Mouse (Mus musculus) adrenal gland, postnatal 36 days (tissue): ENCODE measurements around the gene Dhrs7. TPM values are rescaled to one million over a fixed set of nuclear protein-coding genes. Genes with fewer than 3 reads are reported as not detected.
"Not testable (repeated sequence)": the region's sequence is repeated elsewhere in the genome, so short reads cannot be mapped to it uniquely, and the experiment has no call there.

Experiments
- DNase-seq, 2 experiments: peaks; one replicate each; pipeline ENCODE4 v3.0.0; 2021; ENCODE audit warnings: mixed read lengths in 1 of 2
- long read RNA-seq, 2 experiments: library from polyadenylated mRNA; stranded (forward); transcript quantifications; one replicate each; pipeline ENCODE4 v2.0.0; 2021; ENCODE audit warnings: borderline sequencing depth in 2 of 2
- total RNA-seq, 2 experiments: library from RNA; stranded (reverse); gene quantifications; 2 replicates each; pipeline ENCODE4 v1.2.3; 2021

The Dhrs7 gene
- total RNA-seq, result 100 to 1,000 TPM; 174 to 289 TPM
- long read RNA-seq, experiment 1, transcript Dhrs7-201 (7 exons, 1,385 nt), result major isoform, 397 of 417 reads
- long read RNA-seq, experiment 1, partial matches to known transcripts, result 11 of 417 reads
- long read RNA-seq, experiment 1, other reads (novel, unspliced or antisense), result 9 of 417 reads
- long read RNA-seq, experiment 2, transcript Dhrs7-201 (7 exons, 1,385 nt), result major isoform, 101 of 111 reads
- long read RNA-seq, experiment 2, partial matches to known transcripts, result 7 of 111 reads
- long read RNA-seq, experiment 2, other reads (novel, unspliced or antisense), result 2 of 111 reads

DNA sequence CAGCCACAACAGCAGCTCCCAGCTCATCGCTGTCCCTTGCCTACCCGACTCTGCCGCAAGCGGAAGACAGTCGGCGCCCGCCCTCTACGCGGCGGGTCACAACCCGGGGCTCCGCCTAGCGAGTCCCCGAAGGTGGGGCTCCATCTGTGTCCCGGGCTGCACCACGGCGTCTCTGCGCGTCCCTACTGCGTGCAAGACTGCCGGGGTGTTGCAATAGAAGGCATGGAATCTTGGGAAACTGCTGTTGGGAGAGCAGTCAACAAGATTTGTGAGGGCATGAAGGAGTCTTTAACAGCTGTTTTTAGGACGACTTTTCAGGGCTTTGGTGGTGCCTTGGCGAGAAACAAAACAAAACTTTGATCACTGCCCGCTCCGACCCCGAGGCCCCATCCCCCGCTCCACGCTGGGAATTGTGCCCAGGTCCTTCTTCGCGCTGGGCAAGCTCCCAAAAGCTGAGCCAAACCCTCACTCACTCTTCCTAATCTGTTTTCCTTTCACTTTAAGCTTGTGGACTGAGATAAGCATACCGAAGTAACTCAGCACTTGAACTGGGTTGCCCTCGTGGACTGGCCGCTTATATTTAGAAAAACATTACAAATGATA lies at the start of gene Dhrs7:
Gene Dhrs7, minus strand, starts transcription at position 175 of the 603 bp plus-strand sequence.
- peak; percentile 96 to 97 for DNase-seq

DNA sequence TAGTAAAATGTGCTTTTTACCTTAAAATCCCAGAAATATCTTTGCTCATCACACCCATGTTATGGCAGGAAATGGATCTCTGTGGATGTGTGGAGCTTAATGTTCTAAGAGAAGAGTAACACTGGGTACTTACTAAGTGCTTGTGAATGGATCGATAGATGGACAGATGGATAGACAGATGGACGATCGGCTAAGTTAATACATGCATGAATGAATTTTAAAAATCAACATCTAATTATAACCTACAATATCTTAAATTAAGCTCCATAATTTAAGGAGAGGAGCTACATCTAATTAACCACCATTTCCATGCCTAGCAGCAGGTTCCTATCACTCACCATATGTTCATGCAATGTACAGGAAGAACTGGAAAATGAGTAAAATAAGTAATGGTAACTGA lies 45.3 kb upstream of the Dhrs7 start:
- no peak for DNase-seq

DNA sequence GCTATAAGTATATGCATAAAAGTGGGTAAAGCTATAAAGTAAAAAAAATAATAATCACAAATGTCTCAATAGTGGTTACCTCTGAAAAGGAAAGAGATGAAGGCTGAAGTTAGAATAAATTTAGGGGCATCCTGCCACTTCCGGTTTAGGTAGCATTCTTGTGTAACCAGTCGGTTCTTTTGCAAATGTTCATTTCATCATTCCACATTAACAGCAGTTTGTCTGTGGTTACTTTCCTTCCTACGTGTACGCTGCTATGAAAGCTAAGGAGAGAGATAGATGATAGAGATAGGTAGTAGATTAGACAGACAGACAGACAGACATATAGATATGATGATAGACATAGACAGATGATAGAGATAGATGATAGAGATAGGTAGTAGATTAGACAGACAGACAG lies 39.4 kb upstream of the Dhrs7 start:
- no peak for DNase-seq

DNA sequence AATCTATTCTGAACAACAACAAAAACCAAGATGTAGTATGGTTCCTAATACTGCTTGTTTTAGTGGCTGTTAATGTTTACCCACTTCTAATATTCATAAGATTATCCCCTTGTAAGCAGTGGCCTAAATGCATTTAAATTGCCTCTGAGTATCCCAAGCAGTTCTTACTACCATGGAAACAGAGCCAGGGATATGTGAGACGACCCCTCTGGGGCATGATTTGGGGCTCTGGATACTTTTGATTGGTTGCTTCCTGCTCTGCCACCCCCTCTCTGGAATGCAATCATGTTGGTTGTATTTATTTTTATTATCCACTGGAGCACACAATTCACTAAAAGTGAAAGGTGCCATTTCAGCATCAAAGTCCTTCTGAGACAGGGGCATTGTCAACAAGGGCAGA lies 35.3 kb upstream of the Dhrs7 start:
- no peak for DNase-seq

DNA sequence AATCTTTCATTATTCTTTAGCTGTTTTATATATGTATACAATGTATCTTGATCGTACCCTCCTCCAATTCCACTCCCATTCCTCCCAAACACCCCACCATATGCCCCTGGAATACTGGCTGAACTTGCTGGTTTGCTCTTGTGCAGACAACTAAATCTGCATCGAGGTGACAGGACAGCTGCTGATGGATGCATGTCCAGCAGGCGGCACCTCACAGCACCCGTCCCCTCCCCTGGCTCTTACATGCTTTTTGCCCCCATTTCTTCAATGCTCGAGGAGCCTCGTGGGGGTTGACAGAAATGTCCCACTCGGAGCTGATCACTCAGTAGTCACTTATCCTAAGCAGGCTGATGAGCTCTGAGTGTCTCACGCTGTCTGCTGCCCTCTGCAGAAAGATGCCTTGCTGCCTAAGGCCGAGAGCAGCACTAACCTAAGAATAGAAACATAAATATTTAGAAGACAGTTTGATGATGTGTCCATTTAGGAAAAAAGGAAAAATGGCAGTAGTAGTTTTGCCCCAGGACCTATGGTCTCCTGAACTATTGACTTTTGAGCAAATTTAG lies 30.3 kb upstream of the Dhrs7 start:
- peak; percentile 16 to 42 for DNase-seq

DNA sequence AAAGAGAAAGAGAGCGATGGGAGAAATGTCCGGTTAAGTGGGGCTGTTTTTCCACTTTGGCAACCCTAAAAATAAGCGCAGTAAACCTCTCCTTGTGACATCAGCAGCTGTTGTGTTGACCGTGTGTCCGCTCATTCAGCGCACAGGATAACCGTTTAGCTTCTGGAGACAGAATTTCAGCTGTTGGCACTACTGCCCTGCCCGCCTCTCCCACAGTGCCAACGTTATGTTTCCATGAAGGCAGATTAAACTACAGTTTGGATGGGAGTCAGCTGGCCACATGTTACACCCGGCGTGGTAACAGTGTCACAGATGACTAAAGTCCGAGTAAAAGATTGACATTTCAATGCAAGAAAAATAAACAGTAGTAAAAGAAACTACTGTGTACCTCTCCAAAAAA lies 29.7 kb upstream of the Dhrs7 start:
- DNase-seq, result peak; percentile 31 to 32

DNA sequence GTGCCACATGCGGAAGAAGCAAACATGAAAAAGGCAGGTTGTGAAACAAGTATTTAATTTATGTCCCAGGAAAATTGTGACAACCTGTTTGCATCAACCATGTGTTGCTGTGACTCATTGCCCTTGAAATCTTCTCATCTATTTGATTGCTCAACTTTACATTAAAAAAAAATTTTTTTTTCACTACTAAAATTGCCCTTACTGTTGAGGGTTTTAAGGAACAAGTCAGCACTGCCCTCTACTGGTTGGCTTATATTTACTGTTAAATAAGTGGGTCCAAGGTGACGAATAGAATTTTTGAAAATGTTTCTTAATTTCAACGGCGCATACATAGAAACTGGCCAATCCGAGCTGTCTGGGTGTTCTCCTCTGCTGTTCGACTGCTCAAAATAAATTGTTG lies 29.2 kb upstream of the Dhrs7 start:
- DNase-seq, result peak; percentile 17 to 67

DNA sequence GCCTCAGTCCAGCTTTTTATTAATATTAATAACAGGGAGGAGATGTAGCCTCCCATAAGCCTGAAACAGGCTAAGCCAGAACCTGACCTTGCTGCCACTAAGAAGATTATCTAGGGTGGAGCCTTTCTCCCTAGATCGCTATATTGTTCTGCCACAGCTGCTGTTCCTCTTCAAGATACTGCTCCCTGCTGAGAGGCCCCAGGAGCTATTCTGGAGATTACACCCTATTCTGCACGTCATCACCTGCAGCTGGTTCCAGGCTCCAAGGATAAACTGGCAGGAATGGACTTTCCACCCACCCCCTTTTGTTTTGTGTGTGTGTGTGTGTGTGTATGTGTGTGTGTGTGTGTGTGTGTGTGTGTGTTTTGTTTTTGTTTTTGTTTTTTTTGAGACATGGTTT lies 23.6 kb upstream of the Dhrs7 start:
- not testable (repeated sequence) for DNase-seq

DNA sequence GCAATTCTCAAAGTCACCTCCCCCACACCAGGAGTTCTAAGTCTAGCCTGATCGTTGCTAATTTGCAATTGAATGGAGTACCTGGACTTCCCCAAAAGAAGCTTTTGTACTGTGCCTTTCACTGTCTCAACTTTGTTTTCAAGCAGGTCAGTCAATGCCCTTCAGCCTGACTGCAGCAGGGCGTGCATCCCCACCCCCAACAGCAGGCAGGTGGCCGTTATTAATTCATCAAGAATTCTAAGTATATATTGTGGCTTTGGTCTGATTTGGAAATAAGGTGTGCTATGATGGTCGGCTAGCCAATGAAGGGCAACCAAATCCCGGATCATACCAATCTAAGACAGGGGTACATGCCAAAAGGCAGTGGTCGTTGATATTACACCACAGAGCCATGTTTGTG lies 23.0 kb upstream of the Dhrs7 start:
- DNase-seq, result not testable (repeated sequence)

DNA sequence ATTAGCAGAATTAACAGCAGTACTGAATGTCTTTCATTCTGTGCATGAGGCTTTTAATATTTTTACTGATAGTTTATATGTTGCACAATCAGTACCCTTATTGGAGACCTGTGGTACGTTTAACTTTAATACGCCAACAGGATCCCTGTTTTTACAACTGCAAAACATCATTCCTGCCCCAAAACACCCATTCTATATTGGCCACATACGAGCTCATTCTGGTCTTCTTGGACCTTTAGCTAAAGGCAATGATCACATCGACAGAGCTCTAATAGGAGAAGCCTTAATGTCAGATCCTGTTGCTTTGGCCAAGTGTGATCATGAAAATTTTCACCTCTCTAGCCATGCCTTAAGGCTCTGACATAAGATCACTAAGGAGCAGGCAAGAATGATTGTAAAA lies 21.9 kb upstream of the Dhrs7 start:
- not testable (repeated sequence) for DNase-seq

DNA sequence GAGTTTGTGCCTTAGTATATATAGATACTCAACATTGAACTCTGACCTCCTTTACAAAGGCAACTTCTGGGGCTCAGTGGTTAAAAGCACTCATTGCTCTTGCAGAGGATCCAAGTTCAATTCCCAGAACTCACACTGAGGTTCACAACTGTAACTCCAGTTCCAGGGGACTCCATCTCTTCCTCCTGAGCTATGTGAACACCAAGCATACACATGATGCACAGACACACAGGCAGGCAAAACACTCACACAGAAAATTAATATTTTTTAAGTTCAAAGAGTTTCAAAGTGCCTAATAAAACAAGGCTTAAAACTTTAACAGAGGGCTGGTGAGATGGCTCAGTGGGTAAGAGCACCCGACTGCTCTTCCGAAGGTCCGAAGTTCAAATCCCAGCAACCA lies 18.9 kb upstream of the Dhrs7 start:
- DNase-seq, result no peak

DNA sequence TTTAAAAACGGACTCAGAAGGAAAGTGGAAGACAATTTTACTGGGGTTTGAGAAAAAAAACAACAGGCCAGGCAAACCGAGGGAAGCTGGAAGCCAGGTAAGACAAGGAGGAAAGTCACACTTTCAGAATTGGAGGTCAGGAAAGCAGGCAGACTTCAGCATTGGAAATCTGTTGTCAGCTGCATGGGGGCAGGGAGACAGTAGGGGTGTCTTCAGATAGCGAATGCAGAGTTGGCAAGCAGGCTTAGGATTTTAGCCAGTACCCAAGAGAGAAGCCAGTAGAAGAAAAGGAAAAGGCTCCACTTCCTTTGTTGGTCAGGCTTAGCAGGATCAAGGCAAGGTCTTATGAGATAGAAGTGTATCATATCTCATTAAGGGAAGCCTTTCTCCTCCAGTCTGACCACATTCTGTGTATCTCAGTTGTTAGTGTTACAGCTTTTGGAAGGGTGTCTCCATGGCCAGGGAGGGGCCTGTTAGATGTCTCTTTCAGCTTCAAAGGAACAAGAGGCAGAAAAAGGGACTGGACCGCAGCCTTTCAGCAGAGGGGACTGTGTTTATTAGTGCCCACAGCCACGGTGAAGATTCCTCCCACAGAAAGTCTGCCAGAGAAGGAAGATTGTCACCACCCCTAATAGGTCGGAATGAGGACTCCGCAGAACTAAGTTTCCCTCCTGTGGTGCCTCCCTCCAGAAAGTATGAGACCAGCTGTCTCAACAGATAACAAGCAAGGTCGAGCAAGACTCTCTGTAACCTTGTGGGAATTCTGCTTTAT lies 18.0 kb upstream of the Dhrs7 start:
- DNase-seq, result no peak

DNA sequence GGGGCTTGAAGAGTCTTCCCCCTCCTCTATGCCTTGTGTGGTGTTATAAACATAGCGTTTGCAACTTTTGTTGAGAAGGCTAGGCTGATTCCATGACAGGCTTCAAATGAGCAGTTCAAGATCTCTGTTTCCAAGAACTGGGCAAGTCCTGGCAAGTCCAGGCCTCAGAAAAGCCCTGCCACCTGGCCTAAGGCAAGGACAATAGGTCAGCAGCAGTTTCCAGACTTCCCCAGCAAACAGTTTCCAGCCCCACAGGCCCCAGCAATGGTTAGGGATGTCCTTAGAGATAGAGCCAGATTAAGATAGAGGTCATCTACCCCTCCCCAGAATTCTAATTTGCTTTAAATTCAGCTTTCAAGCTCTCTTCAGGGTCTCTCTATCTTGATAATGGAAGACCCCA lies 17.2 kb upstream of the Dhrs7 start:
- no peak for DNase-seq

DNA sequence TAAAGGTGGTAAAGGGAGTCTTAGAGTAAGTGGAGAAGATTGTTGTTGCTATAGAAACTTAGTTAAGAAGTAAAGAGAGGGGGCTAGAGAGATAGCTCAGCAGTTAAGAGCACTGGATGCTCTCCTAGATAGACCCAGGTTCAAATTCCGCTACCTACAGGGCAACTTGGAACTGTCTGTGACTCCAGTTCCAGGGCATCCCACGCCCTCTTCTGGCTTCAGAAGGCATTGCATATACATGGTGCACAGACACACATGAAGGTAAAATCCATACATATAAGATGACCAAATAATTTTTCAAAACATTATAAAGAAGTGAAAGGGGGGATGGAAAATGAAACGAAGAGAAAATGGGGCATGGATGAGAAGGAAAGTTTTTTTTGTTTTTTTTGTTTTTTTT lies 14.9 kb upstream of the Dhrs7 start:
- no peak for DNase-seq

DNA sequence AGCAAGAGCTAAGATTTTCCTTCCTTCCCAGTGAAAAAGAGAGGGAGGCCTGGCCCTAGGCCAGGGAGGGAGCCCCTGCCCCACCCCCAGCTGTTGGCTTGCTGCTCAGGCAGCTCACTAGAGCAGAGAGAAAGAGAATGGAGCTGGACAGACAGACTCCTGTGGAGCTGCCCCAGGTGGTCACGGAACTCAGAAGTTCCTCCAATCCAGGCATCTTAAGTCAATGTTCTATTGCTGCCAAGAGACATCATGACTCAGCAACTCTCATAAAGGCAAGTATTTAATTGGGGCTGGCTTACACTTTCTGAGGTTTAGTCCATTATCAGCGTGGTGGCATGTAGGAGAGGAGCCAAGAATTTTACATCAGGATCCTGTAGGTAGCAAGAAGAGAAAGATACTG lies 10.1 kb upstream of the Dhrs7 start:
- DNase-seq, result no peak

DNA sequence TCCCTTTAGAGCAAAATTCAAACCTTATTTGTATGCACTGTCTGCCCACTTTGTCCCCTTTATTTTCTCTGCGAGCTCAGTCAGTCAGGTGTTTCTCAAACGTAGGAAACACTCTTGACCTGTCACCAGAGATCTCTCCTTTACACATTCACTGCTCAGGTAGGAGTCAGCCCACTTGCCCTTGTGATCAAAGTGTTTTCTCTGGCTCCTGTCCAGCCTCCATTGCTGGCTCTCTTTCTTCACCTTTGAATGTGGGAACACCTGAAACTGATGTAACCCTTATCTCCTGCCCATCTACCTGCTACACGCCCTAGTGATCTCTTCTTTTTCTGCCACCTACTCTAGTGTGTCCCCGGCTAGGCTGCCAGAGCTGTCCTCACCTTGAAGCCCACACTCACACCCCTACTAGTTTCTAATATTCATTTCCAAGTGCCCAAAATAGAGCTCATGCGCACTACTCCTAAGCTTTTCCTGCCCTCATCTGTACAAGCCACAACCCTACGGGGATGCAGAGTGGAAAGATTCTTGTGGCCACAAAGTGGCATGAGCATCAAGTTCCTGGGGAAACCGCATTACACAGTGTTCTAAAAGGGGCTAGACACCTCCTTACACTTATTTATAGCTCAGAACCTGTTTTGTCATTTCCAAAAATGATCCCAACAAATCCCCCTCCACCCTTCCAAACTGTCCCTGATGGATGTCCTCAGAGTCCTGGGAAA lies 9.5 kb upstream of the Dhrs7 start:
- no peak for DNase-seq

DNA sequence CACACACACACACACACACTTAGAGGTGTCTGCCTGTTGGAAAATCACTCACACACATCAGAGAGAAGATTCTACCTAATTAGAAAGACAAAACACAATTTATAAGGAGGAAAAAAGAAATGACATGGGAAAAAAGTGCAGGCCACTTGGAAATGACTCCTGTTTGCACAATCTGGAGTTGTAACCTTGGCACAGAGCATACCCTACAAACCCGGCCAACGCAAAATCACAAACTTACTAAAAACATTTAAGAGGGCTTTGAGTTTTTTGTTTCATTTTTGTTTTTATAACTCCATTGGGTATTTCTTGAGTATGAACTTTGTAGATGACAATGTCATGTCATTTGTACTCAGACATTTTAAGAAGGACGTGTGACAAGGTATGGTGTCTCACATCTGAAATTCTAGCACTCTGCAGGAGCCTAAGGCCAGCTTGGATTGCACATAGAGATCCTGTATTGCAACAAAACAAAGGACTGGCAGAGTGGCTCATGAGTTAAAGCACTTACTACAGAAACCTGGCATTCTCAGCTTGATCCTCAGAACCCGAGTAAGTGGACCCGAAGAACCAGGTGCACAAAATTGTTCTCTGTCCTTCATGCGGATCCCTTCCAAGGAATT lies 6.9 kb upstream of the Dhrs7 start:
- DNase-seq, result no peak

DNA sequence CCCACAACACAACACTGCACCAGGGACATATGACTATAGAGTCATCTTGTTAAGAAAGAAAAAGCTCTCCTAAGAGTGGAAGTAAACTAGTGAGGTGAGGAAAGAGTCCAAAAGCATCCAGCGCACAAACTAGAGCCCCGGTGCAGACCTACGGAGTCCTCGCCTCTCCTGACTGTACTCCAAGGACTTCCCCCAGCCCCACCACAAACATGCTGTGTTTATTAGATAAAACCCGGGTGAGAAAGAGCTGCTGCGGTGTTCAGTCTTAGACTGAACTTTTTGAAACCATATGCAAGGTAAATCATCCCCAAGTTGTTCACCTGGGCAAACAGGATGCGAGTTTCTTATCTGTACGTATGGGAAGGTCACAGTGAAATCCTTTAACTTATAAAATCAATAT lies 6.2 kb upstream of the Dhrs7 start:
- DNase-seq, result no peak

DNA sequence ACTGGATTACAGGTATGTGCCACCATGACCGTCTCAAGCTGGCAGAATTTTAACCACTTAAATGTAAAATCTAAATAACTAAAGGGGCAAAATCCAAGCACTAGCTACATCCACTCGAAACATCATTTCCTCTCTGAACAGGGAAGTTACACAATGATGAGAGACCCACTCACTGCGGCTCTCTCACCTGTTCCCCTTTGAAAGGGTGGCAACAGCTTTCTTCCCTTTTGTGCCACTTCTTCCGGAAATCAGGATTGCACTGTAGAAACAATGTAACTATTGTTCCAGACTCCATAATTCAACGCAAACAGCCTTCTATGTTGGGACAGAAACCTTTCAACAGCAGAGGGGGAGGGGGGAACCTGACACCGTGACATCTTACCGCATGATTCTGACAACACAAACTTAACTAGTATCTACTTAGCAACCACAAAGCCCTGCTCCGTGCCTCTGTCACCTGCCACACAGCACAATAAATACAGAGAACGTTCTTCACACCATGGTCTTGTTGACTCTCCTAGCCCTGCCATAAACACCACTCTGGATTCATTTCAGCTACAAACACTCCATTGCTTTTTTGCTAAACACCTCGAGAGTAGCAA lies 3.3 kb upstream of the Dhrs7 start:
- DNase-seq, result no peak

DNA sequence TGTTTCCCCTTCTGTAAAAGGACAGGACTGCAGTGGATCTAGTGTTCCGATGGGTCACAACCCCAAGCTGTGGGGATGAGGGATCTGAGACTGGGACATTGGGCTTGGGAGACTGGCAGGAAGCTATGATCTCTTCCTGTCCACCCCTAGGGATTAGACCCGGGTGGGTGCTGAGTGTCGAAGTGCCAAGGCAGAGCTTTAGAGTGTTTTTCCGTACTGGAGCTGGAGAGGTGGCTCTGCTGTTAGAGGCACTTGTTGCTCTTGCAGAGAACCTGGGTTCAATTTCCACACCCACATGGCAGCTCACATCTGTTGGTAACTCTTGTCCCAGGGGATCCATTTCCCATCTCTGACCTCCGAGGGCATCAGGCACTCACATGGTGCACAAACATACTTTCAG lies 1.3 kb upstream of the Dhrs7 start:
- DNase-seq, result no peak

DNA sequence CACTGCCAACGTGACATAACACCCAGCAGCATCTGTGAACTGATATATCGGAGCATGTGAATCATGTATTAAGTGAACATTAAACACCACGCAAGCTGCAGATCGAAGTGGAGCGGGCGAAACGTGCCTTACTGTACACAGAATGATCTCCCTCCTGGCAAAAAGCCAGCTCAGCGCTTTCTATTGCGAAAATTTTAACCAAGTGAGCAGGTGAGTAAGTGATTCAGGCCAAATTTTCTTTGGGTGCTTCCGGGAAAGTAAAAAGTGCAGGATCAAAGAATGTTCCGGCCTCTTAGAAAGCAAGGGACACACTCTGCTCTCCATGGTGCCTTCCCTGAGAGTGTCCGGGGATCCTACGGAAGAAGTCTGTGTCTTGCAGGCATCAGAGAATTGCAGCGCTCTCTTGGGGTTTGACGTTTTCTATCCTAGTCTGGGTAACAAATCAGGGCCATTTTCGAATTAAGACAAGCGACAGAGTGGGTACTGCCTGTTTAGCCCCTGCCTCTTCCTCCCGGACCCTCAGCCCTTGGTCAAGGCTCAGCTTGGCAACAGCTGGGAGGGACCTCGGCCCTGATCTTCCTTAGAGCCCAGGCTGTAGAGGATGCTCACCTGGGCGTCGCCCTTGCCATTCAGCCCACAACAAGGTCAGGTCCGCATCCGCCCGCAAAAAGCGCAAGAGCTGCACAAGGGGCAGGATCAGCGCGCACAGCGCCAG lies 532 bp downstream of the Dhrs7 start:
- DNase-seq, result peak; percentile 58 to 61
